Mouse (Mus musculus): ENCODE results near the gene Tsc22d1. TPM values are rescaled to one million over a fixed set of nuclear protein-coding genes. Genes with fewer than 3 reads are reported as not detected.

Tsc22d1 gene
- polyA plus RNA-seq, 1 experiment = 153 TPM

GRCm38 (mm10) chr14:76402574-76402973 lies 12.2 kb upstream of the Tsc22d1 start:
- 87% methylated on average over 4 of the region's 4 CpGs for WGBS
- no peak for DNase-seq
- Histone ChIP-seq H3K4me3 (ENCODE audit: insufficient read depth, low read depth, low read length) (no peak overlapping the region), H3K27ac (ENCODE audit: insufficient read depth, low read depth, low read length) (no peak overlapping the region), H3K27me3 (replicated peaks; ENCODE audit: control insufficient read depth, insufficient read depth, low read length) (no peaks in the 10 kb centered on the region; the same call in 1 of the 2 replicates), H3K36me3 (ENCODE audit: control insufficient read depth, insufficient read depth, low read length) (no peaks in the 10 kb centered on the region), H3K4me1 (ENCODE audit: control insufficient read depth, insufficient read depth, low read length) (no peaks in the 10 kb centered on the region)
- TF ChIP-seq POLR2A (IDR thresholded peaks at IDR 0.05; ENCODE audit: low read depth, low read length) = no peak
- no peak for TF ChIP-seq CTCF (conservative IDR thresholded peaks at IDR 0.05; ENCODE audit: insufficient read depth, insufficient read length, low read depth, low read length)

GRCm38 (mm10) chr14:76409111-76409510 lies 5.7 kb upstream of the Tsc22d1 start:
- WGBS = 42% methylated on average over 8 of the region's 8 CpGs
- Histone ChIP-seq H3K4me3 (ENCODE audit: insufficient read depth, low read depth, low read length) (no peak overlapping the region), H3K27ac (ENCODE audit: insufficient read depth, low read depth, low read length) (no peak overlapping the region), H3K27me3 (replicated peaks; ENCODE audit: control insufficient read depth, insufficient read depth, low read length) (no peaks in the 10 kb centered on the region), H3K4me1 (ENCODE audit: control insufficient read depth, insufficient read depth, low read length) (no peaks in the 10 kb centered on the region), H3K36me3 (ENCODE audit: control insufficient read depth, insufficient read depth, low read length) (no peaks in the 10 kb centered on the region)
- no peak for DNase-seq
- TF ChIP-seq POLR2A (IDR thresholded peaks at IDR 0.05; ENCODE audit: low read depth, low read length) = no peak
- TF ChIP-seq CTCF (conservative IDR thresholded peaks at IDR 0.05; ENCODE audit: insufficient read depth, insufficient read length, low read depth, low read length) = no peak

GRCm38 (mm10) chr14:76413773-76414121 lies 1.0 kb upstream of the Tsc22d1 start:
- no peaks in the 10 kb centered on the region for H3K36me3 ChIP-seq (ENCODE audit: control insufficient read depth, insufficient read depth, low read length)
- DNase-seq = no peak
- peak overlapping the region; percentile 68 for H3K4me3 ChIP-seq (ENCODE audit: insufficient read depth, low read depth, low read length)
- 3% methylated on average over 10 of the region's 10 CpGs for WGBS
- no peaks in the 10 kb centered on the region for H3K27me3 ChIP-seq (replicated peaks; ENCODE audit: control insufficient read depth, insufficient read depth, low read length)
- H3K4me1 ChIP-seq (ENCODE audit: control insufficient read depth, insufficient read depth, low read length) = no peaks in the 10 kb centered on the region
- no peak overlapping the region for H3K27ac ChIP-seq (ENCODE audit: insufficient read depth, low read depth, low read length)
- TF ChIP-seq POLR2A (IDR thresholded peaks at IDR 0.05; ENCODE audit: low read depth, low read length) = no peak
- no peak for TF ChIP-seq CTCF (conservative IDR thresholded peaks at IDR 0.05; ENCODE audit: insufficient read depth, insufficient read length, low read depth, low read length)

DNA sequence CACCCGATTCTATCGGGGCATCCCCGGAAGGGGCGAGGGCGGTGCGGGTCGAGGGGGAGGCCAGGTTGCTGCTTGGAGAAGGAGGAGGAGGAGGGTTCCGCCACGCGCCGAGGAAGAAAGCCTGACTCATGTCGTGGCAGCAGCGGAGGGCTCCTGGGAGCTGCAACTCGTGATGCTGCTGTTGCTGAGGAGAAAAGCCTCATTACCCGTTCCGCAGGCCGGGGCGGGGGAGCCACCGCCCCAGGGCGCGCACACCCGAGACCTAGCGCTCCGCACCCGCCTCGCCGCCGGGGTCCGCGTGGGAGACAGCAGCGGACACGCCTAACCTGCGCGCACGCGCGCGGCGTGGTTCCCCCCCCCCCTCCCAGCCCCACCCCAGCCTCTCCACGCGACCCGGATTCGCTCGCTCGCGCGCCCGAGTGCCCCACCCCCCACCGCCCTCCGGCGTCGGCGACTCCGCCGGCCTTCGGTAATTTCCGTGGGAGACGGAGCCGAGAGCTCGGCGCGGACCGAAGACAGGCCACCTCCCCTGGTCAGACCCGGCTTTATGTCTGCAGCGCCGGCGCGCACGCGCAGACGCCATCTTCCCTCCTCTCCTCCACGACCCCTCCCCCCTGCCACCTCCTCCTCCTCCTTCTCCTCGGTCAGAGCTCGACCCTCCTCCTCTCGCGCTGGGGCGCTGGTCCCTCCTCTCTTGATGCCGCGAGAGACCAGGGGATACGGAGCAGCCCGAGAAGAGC lies 469 bp upstream of the Tsc22d1 start:
- WGBS = under 1% methylated on average over 60 of the region's 81 CpGs
- DNase-seq = peak; percentile 97
- Histone ChIP-seq H3K4me1 (ENCODE audit: control insufficient read depth, insufficient read depth, low read length) (no peaks in the 10 kb centered on the region), H3K36me3 (ENCODE audit: control insufficient read depth, insufficient read depth, low read length) (no peaks in the 10 kb centered on the region), H3K27me3 (replicated peaks; ENCODE audit: control insufficient read depth, insufficient read depth, low read length) (no peaks in the 10 kb centered on the region), H3K4me3 (ENCODE audit: insufficient read depth, low read depth, low read length) (peak overlapping the region; percentile 68), H3K27ac (ENCODE audit: insufficient read depth, low read depth, low read length) (no peak overlapping the region)
- TF ChIP-seq CTCF (conservative IDR thresholded peaks at IDR 0.05; ENCODE audit: insufficient read depth, insufficient read length, low read depth, low read length) (no peak), POLR2A (IDR thresholded peaks at IDR 0.05; ENCODE audit: low read depth, low read length) (no peak)

- DNase-seq = peak; percentile 51
These were observed 1.1 kb downstream of the Tsc22d1 start for GRCm38 (mm10) chr14:76415781-76416301.

DNA sequence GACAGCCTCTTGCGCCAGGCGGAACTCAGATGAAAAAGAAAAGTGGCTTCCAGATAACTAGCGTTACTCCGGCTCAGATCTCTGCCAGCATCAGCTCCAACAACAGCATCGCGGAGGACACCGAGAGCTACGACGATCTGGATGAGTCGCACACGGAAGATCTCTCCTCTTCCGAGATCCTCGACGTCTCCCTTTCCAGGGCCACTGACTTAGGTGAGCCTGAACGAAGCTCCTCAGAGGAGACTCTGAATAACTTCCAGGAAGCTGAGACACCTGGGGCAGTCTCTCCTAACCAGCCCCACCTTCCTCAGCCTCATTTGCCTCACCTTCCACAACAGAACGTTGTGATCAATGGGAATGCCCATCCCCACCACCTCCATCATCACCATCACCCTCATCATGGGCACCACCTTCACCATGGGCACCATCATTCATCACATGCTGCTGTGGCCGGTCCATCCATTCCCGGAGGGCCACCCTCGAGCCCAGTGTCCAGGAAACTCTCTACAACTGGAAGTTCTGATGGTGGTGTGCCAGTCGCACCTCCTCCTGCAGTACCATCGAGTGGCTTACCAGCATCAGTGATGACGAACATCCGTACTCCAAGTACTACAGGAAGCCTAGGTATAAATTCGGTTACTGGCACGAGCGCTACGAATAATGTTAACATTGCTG lies 1.7 kb downstream of the Tsc22d1 start:
- WGBS = 60% methylated on average over 27 of the region's 27 CpGs
- no peak for DNase-seq
- H3K27ac ChIP-seq (ENCODE audit: insufficient read depth, low read depth, low read length) = no peak overlapping the region
- H3K4me1 ChIP-seq (ENCODE audit: control insufficient read depth, insufficient read depth, low read length) = no peaks in the 10 kb centered on the region
- no peak for TF ChIP-seq CTCF (conservative IDR thresholded peaks at IDR 0.05; ENCODE audit: insufficient read depth, insufficient read length, low read depth, low read length)
- TF ChIP-seq POLR2A (IDR thresholded peaks at IDR 0.05; ENCODE audit: low read depth, low read length) = no peak
- no peaks in the 10 kb centered on the region for H3K36me3 ChIP-seq (ENCODE audit: control insufficient read depth, insufficient read depth, low read length)
- H3K27me3 ChIP-seq (replicated peaks; ENCODE audit: control insufficient read depth, insufficient read depth, low read length) = no peaks in the 10 kb centered on the region
- H3K4me3 ChIP-seq (ENCODE audit: insufficient read depth, low read depth, low read length) = peak overlapping the region; percentile 68

More at GRCm38 (mm10) chr14:76415781-76416301, 1.1 kb downstream of the Tsc22d1 start:
- Histone ChIP-seq H3K36me3 (ENCODE audit: control insufficient read depth, insufficient read depth, low read length) (no peaks in the 10 kb centered on the region), H3K4me1 (ENCODE audit: control insufficient read depth, insufficient read depth, low read length) (no peaks in the 10 kb centered on the region), H3K27ac (ENCODE audit: insufficient read depth, low read depth, low read length) (no peak overlapping the region), H3K27me3 (replicated peaks; ENCODE audit: control insufficient read depth, insufficient read depth, low read length) (no peaks in the 10 kb centered on the region), H3K4me3 (ENCODE audit: insufficient read depth, low read depth, low read length) (peak overlapping the region; percentile 68)
- WGBS = under 1% methylated on average over 38 of the region's 38 CpGs
- TF ChIP-seq POLR2A (IDR thresholded peaks at IDR 0.05; ENCODE audit: low read depth, low read length) (no peak), CTCF (conservative IDR thresholded peaks at IDR 0.05; ENCODE audit: insufficient read depth, insufficient read length, low read depth, low read length) (no peak)

DNA sequence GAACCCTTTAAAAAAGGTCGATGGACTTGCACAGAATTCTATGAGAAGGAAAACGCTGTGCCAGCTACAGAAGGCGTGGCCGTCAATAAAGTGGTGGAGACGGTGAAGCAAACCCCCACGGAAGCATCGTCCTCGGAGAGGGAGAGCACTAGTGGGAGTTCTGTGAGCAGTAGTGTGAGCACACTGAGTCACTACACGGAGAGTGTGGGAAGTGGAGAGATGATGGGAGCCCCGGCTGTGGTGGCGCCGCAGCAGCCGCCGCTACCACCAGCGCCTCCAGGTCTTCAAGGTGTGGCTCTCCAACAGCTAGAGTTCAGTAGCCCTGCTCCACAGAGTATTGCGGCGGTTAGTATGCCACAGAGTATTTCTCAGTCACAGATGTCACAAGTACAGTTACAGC lies 2.6 kb downstream of the Tsc22d1 start:
- H3K36me3 ChIP-seq (ENCODE audit: control insufficient read depth, insufficient read depth, low read length) = no peaks in the 10 kb centered on the region
- peak overlapping the region; percentile 6; the same call in 1 of the 2 replicates for H3K4me3 ChIP-seq (ENCODE audit: insufficient read depth, low read depth, low read length)
- DNase-seq = no peak
- no peak overlapping the region for H3K27ac ChIP-seq (ENCODE audit: insufficient read depth, low read depth, low read length)
- WGBS = 86% methylated on average over 17 of the region's 17 CpGs
- H3K4me1 ChIP-seq (ENCODE audit: control insufficient read depth, insufficient read depth, low read length) = no peaks in the 10 kb centered on the region
- TF ChIP-seq CTCF (conservative IDR thresholded peaks at IDR 0.05; ENCODE audit: insufficient read depth, insufficient read length, low read depth, low read length) (no peak), POLR2A (IDR thresholded peaks at IDR 0.05; ENCODE audit: low read depth, low read length) (no peak)
- no peaks in the 10 kb centered on the region for H3K27me3 ChIP-seq (replicated peaks; ENCODE audit: control insufficient read depth, insufficient read depth, low read length)
